Mouse (Mus musculus) hindbrain, postnatal 0 days (tissue): ENCODE measurements around the gene Alg6. TPM values are rescaled to one million over a fixed set of nuclear protein-coding genes. Genes with fewer than 3 reads are reported as not detected.

ENCODE experiments used
- ATAC-seq: fragments of 200-750 bp; cut with Nextera tagmentation; 2 replicates; pipeline ENCODE4 v1.8.0; 2017; ENCODE audit warnings: mild to moderate bottlenecking, moderate TSS enrichment, moderate library complexity
- DNase-seq: peaks from one replicate; pipeline ENCODE4 v3.0.0-alpha.2; 2015; ENCODE audit warnings: low spot score
- H3K27ac ChIP-seq: fragments of 300-500 bp; sonication (generic); 2 replicates; pipeline ENCODE4 v1.5.1; 2014; ENCODE audit warnings: mild to moderate bottlenecking
- H3K27me3 ChIP-seq: fragments of 300-500 bp; sonication (generic); 2 replicates; pipeline ENCODE4 v1.6.1; 2014; ENCODE audit warnings: low read length, mixed read lengths; ENCODE audit not compliant: insufficient read depth
- H3K36me3 ChIP-seq: fragments of 300-500 bp; sonication (generic); 2 replicates; pipeline ENCODE4 v1.6.1; 2014; ENCODE audit warnings: low read length, mixed read lengths; ENCODE audit not compliant: insufficient read depth
- H3K4me1 ChIP-seq: fragments of 300-500 bp; sonication (generic); 2 replicates; pipeline ENCODE4 v1.6.1; 2014; ENCODE audit warnings: antibody characterized with exemption, low read length, mixed read lengths; ENCODE audit not compliant: insufficient read depth
- H3K4me2 ChIP-seq: fragments of 300-500 bp; sonication (generic); 2 replicates; pipeline ENCODE4 v1.6.1; 2014; ENCODE audit warnings: low read depth, mild to moderate bottlenecking, low read length, moderate library complexity, mixed read lengths
- H3K4me3 ChIP-seq: fragments of 300-500 bp; sonication (generic); 2 replicates; pipeline ENCODE4 v1.5.1; 2014; ENCODE audit warnings: low read length
- H3K9ac ChIP-seq: fragments of 300-500 bp; sonication (generic); replicated peaks from 2 replicates; pipeline ENCODE4 v1.6.1; 2014; ENCODE audit warnings: mild to moderate bottlenecking, low read length, moderate library complexity, mixed read lengths
- H3K9me3 ChIP-seq: fragments of 300-500 bp; sonication (generic); 2 replicates; pipeline ENCODE4 v1.6.1; 2016; ENCODE audit warnings: low read length, mixed read lengths
- CTCF ChIP-seq: IDR thresholded peaks from 2 replicates; pipeline ENCODE4 v1.5.1; 2016; ENCODE audit warnings: antibody characterized with exemption, control low read depth, low read depth
- WGBS: fragments of 180-500 bp; shearing (Covaris S2); extraction: QIAGEN DNeasy Blood & Tissue Kit; methylation state at CpG from one replicate; pipeline ENCODE4 v1.1.7; 2014; 5-methylcytosine and 5-hydroxymethylcytosine counted together
- polyA plus RNA-seq: library from polyadenylated mRNA; unstranded; fragments of >200 nt; fragmentation: Nextera tagmentation; extraction: Ambion mirVana; gene quantifications from 2 replicates; pipeline ENCODE4 v1.2.1, GENCODE M21; 2015
- total RNA-seq: library from RNA; depleted of rRNA; stranded (reverse); fragments of >200 nt; gene quantifications from 2 replicates; pipeline ENCODE4 v1.2.3, GENCODE M21; 2014; rRNA removed

Alg6 gene
- total and polyA plus RNA-seq, 2 experiments from 2014 or later, result 14.9 to 41.8 TPM

GRCm38 (mm10) chr4:99766303-99766702 is 50.8 kb downstream of the Alg6 start:
- H3K9ac ChIP-seq, result no peak overlapping the region
- H3K4me3 ChIP-seq, result no peak overlapping the region
- no peaks in the 10 kb centered on the region for H3K4me1 ChIP-seq
- no peak overlapping the region for H3K27ac ChIP-seq
- TF ChIP-seq CTCF, result no peak
- H3K9me3 ChIP-seq, result no peaks in the 10 kb centered on the region
- ATAC-seq (no peak), DNase-seq (no peak)
- WGBS, result 77% methylated on average over 5 of the region's 5 CpGs
- no peak overlapping the region for H3K4me2 ChIP-seq
- no peaks in the 10 kb centered on the region for H3K27me3 ChIP-seq
- H3K36me3 ChIP-seq, result no peaks in the 10 kb centered on the region

GRCm38 (mm10) chr4:99766753-99767152 is 51.3 kb downstream of the Alg6 start:
- ATAC-seq (peak; percentile 72; the same call in 1 of the 2 replicates), DNase-seq (peak; percentile 47)
- Histone ChIP-seq H3K9ac (no peak overlapping the region), H3K27me3 (no peaks in the 10 kb centered on the region), H3K4me1 (no peaks in the 10 kb centered on the region), H3K9me3 (no peaks in the 10 kb centered on the region), H3K36me3 (no peaks in the 10 kb centered on the region), H3K4me3 (no peak overlapping the region), H3K27ac (no peak overlapping the region), H3K4me2 (no peak overlapping the region)
- WGBS, result 39% methylated on average over 1 of the region's 1 CpGs
- peak; percentile 63 for TF ChIP-seq CTCF

- no peaks in the 10 kb centered on the region for H3K4me1 ChIP-seq
- DNase-seq, result no peak
- H3K36me3 ChIP-seq, result no peaks in the 10 kb centered on the region
- no peak overlapping the region for H3K27ac ChIP-seq
- TF ChIP-seq CTCF, result no peak
- H3K9me3 ChIP-seq, result no peaks in the 10 kb centered on the region
- no peak overlapping the region for H3K9ac ChIP-seq
- no peak overlapping the region for H3K4me3 ChIP-seq
- H3K27me3 ChIP-seq, result no peaks in the 10 kb centered on the region
- 88% methylated on average over 5 of the region's 5 CpGs for WGBS
- ATAC-seq, result no peak
- H3K4me2 ChIP-seq, result no peak overlapping the region
These were observed 55.1 kb downstream of the Alg6 start for GRCm38 (mm10) chr4:99770555-99770954.

- TF ChIP-seq CTCF, result no peak
- Histone ChIP-seq H3K27me3 (no peaks in the 10 kb centered on the region), H3K27ac (no peak overlapping the region), H3K4me3 (no peak overlapping the region), H3K4me2 (no peak overlapping the region), H3K36me3 (no peaks in the 10 kb centered on the region), H3K9ac (no peak overlapping the region), H3K9me3 (no peaks in the 10 kb centered on the region), H3K4me1 (no peaks in the 10 kb centered on the region)
- ATAC-seq, result no peak
- no peak for DNase-seq
- 40% methylated on average over 1 of the region's 1 CpGs for WGBS
These were observed 57.6 kb downstream of the Alg6 start for GRCm38 (mm10) chr4:99773041-99773440.

DNA sequence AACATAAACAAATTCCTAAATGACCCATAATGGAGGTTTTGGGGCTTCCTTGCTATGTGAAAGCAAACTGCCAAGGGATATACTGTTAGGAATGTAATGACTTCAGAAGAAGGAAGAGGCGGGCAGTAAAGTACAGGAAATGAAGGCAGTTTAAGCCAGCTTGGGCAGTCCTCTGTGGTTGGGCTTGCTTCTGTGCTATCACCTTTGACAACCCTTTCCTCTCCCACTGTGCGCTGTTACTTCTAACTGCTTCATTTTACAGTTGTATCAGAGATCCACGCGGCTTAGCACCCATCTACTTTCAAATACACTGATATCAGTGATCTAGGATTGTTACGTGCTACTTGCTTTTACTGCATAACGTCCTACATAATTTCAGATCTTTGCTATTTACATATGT is 76.9 kb downstream of the Alg6 start:
- no peak overlapping the region for H3K27ac ChIP-seq
- no peak overlapping the region for H3K4me3 ChIP-seq
- no peak overlapping the region for H3K4me2 ChIP-seq
- no peaks in the 10 kb centered on the region for H3K27me3 ChIP-seq
- TF ChIP-seq CTCF, result no peak
- 93% methylated on average over 6 of the region's 6 CpGs for WGBS
- H3K9ac ChIP-seq, result no peak overlapping the region
- no peaks in the 10 kb centered on the region for H3K4me1 ChIP-seq
- DNase-seq, result no peak
- no peaks in the 10 kb centered on the region for H3K9me3 ChIP-seq
- ATAC-seq, result no peak
- H3K36me3 ChIP-seq, result no peaks in the 10 kb centered on the region

Other genes with a start within 250 kb of the Alg6 start
- gene Foxd3, start 59.4 kb upstream of the Alg6 start, total RNA-seq, result 5.3 and 8.1 TPM in 2 replicates
- gene Foxd3, start 59.4 kb upstream of the Alg6 start, polyA plus RNA-seq, result 0.92 and 1.1 TPM in 2 replicates
- gene Efcab7, start 113.5 kb downstream of the Alg6 start, total RNA-seq, result 9.8 and 112 TPM in 2 replicates
- 9.2 and 10.3 TPM in 2 replicates for gene Efcab7, start 113.5 kb downstream of the Alg6 start, polyA plus RNA-seq
- gene Pgm1, start 213.8 kb downstream of the Alg6 start, total RNA-seq, result 124 and 125 TPM in 2 replicates
- gene Pgm1, start 213.8 kb downstream of the Alg6 start, polyA plus RNA-seq, result 125 and 128 TPM in 2 replicates
- 1.8 and 2.8 TPM in 2 replicates for gene Itgb3bp, start 214.1 kb downstream of the Alg6 start, total RNA-seq
- gene Itgb3bp, start 214.1 kb downstream of the Alg6 start, polyA plus RNA-seq, result 12.7 and 13.9 TPM in 2 replicates